ENCODE assay signal across 26 mouse cellular contexts in genomic region chr8:124608972-124609353, GRCm38 (mm10). TPM values are rescaled to one million over a fixed set of nuclear protein-coding genes. Genes with fewer than 3 reads are reported as not detected.
DNase-seq lines count a peak whose midpoint lies in the region; TF ChIP-seq lines count a peak whose summit lies in the region.
"Had no signal": no experiment of that assay in that cellular context is flagged by ENCODE, and none has a peak within 500 bp of the region (broad histone marks: within the 10 kb centered on the region; RNA-seq: fewer than 3 reads in every experiment).

No protein-coding gene starts in this region.

- no peaks in the 10 kb centered on the region for H3K27me3 ChIP-seq in heart, adult 2 months (ENCODE audit: control insufficient read depth, insufficient read depth, low read length)
- H3K27me3 ChIP-seq: forebrain, embryonic 15.5 days; limb, embryonic 13.5 days; neural tube, embryonic 15.5 days had no signal

- TF ChIP-seq POLR2A in heart, adult 2 months (IDR thresholded peaks at IDR 0.05; ENCODE audit: insufficient read depth, low read depth, low read length) = no peak

- no peaks in the 10 kb centered on the region for H3K4me1 ChIP-seq in heart, adult 2 months (ENCODE audit: control insufficient read depth, insufficient read depth, low read length)
- H3K4me1 ChIP-seq: embryonic facial prominence, embryonic 10.5 days; forebrain, embryonic 15.5 days; limb, embryonic 13.5 days; liver, embryonic 12.5 days; midbrain, embryonic 12.5 days; neural tube, embryonic 15.5 days had no signal

- H3K4me3 ChIP-seq in heart, adult 2 months = no peak overlapping the region
- no peak overlapping the region for H3K4me3 ChIP-seq in layer of hippocampus, adult 2 months
- H3K4me3 ChIP-seq: embryonic facial prominence, embryonic 10.5 days; forebrain, embryonic 15.5 days; hindbrain, embryonic 13.5 days; limb, embryonic 13.5 days; liver, embryonic 12.5 days; midbrain, embryonic 12.5 days; neural tube, embryonic 15.5 days; stomach, embryonic 15.5 days had no signal

- no peak overlapping the region for H3K27ac ChIP-seq in heart, adult 2 months
- H3K27ac ChIP-seq in layer of hippocampus, adult 2 months = 0 out of 2 replicates have a peak overlapping the region, but pooled peaks have one; percentile 6
- H3K27ac ChIP-seq: embryonic facial prominence, embryonic 10.5 days; forebrain, embryonic 15.5 days; hindbrain, embryonic 13.5 days; limb, embryonic 13.5 days; liver, embryonic 12.5 days; midbrain, embryonic 12.5 days; neural tube, embryonic 15.5 days; stomach, embryonic 15.5 days had no signal

- no peak for TF ChIP-seq EP300 in heart, adult 2 months (IDR thresholded peaks at IDR 0.05; ENCODE audit: insufficient read depth, low read depth, low read length)

- intact Hi-C loops in heart, postnatal 14 days (cut with DNase I) = no loop called here
- intact Hi-C loops in heart, adult 2 months (cut with DNase I) = no loop called here

- 30% methylated on average over 9 of the region's 9 CpGs for WGBS in heart, adult 2 months

- peak; percentile 81 to 83 for DNase-seq in cerebellum, postnatal 10 days
- DNase-seq in cerebellum, adult 11-12 months = no peak
- DNase-seq in heart, postnatal 14 days = peak; percentile 16 to 29
- no peak for DNase-seq in heart, adult 2 months
- no peak for DNase-seq in layer of hippocampus, adult 2 months (ENCODE audit: low spot score in 2 of 2)
- DNase-seq in layer of hippocampus, postnatal 25 days (ENCODE audit: extremely low spot score in 1 of 2, low spot score in 1 of 2) = no peak
- peak; percentile 64 to 83 for DNase-seq in cerebellum, postnatal 14 days
- DNase-seq: adrenal gland, adult 2 months; gastrocnemius, postnatal 14 days; layer of hippocampus, postnatal 36 days; lung, adult 18-20 months; lung, postnatal 14 days; right cerebral cortex, adult 18-20 months had no signal

- no peak overlapping the region for H3K9ac ChIP-seq in heart, adult 2 months (ENCODE audit: low read depth, low read length)
- H3K9ac ChIP-seq: forebrain, embryonic 15.5 days; hindbrain, embryonic 13.5 days; limb, embryonic 13.5 days; liver, embryonic 12.5 days; midbrain, embryonic 12.5 days; neural tube, embryonic 15.5 days; stomach, embryonic 15.5 days had no signal

- no peaks in the 10 kb centered on the region for H3K36me3 ChIP-seq in heart, adult 2 months (ENCODE audit: control insufficient read depth, insufficient read depth, low read length)
- H3K36me3 ChIP-seq: embryonic facial prominence, embryonic 10.5 days; forebrain, embryonic 15.5 days; G1E; hindbrain, embryonic 13.5 days; limb, embryonic 13.5 days; liver, embryonic 12.5 days; midbrain, embryonic 12.5 days; neural tube, embryonic 15.5 days; stomach, embryonic 15.5 days had no signal

- no peak for TF ChIP-seq CTCF in heart, adult 2 months (IDR thresholded peaks at IDR 0.05)
- TF ChIP-seq CTCF in layer of hippocampus, adult 2 months (conservative IDR thresholded peaks at IDR 0.05) = no peak

- no peaks in the 10 kb centered on the region for H3K79me2 ChIP-seq in heart, adult 2 months (replicated peaks; ENCODE audit: control insufficient read depth, insufficient read depth, low read length)

RNA-seq across cellular contexts. Expression of gene Capn9, which starts 33.1 kb away (rescaled TPM):
- under 1 TPM in 1 of 2 experiments, not detected in 1; 0.10 TPM for total RNA-seq in heart, postnatal 14 days (2021)
- total RNA-seq in heart, adult 2 months (2021) = not detected
- 0.06 TPM in 1 of 2 replicates, not detected in the other for polyA plus RNA-seq in heart, adult 2 months (2012; rRNA removed)
- total RNA-seq in layer of hippocampus, adult 2 months (2021) = under 1 TPM; 0.34 to 0.79 TPM
- total RNA-seq in layer of hippocampus, postnatal 25 days (2021) = under 1 TPM; 0.17 to 0.40 TPM
- total RNA-seq: CH12.LX; common myeloid progenitor, adult 5-6 weeks; G1E; left cerebral cortex, postnatal 14 days; megakaryocyte, adult 5-6 weeks had no signal
- polyA plus RNA-seq: embryonic facial prominence, embryonic 10.5 days; G1E; limb, embryonic 13.5 days had no signal

RNA-seq across cellular contexts. Expression of gene Agt, which starts 39.5 kb away (rescaled TPM):
- 10 to 100 TPM; 13.4 to 13.5 TPM for total RNA-seq in heart, postnatal 14 days (2021)
- total RNA-seq in heart, adult 2 months (2021) = 10 to 100 TPM; 10.3 to 10.5 TPM
- 9.4 and 10.1 TPM in 2 replicates for polyA plus RNA-seq in heart, adult 2 months (2012; rRNA removed)
- 10 to 100 TPM; 29.9 to 33.9 TPM for total RNA-seq in layer of hippocampus, adult 2 months (2021)
- 10 to 100 TPM; 37.0 to 47.2 TPM for total RNA-seq in layer of hippocampus, postnatal 25 days (2021)
- total RNA-seq: CH12.LX, G1E had no signal
- polyA plus RNA-seq: G1E had no signal

RNA-seq across cellular contexts. Expression of gene 2310022B05Rik, which starts 54.2 kb away (rescaled TPM):
- 100 to 1,000 TPM in 1 of 2 experiments, 10 to 100 TPM in 1; 85.6 to 103 TPM for total RNA-seq in heart, postnatal 14 days (2021)
- total RNA-seq in heart, adult 2 months (2021) = 10 to 100 TPM; 54.4 to 61.8 TPM
- 64.3 and 65.1 TPM in 2 replicates for polyA plus RNA-seq in heart, adult 2 months (2012; rRNA removed)
- 10 to 100 TPM; 76.5 to 77.4 TPM for total RNA-seq in layer of hippocampus, adult 2 months (2021)
- 10 to 100 TPM; 83.2 to 86.9 TPM for total RNA-seq in layer of hippocampus, postnatal 25 days (2021)

Comparison
In these comparisons a context has a peak if more than half of its experiments do, and no peak if none do; other contexts are left out.
1. DNase-seq: peak in cerebellum, postnatal 10 days (2 of 2), heart, postnatal 14 days (2 of 2) and cerebellum, postnatal 14 days (2 of 2); none in cerebellum, adult 11-12 months (single experiment), heart, adult 2 months (0 of 2), layer of hippocampus, adult 2 months (0 of 2) and layer of hippocampus, postnatal 25 days (0 of 2).